Mouse (Mus musculus) adipocyte (in vitro differentiated cells): ENCODE measurements around the gene Smarca2.

ENCODE experiments used
- DNase-seq: peaks from one replicate; pipeline ENCODE4 v3.0.0-alpha.2; 2016; ENCODE audit warnings: low spot score

Gene Smarca2

DNA sequence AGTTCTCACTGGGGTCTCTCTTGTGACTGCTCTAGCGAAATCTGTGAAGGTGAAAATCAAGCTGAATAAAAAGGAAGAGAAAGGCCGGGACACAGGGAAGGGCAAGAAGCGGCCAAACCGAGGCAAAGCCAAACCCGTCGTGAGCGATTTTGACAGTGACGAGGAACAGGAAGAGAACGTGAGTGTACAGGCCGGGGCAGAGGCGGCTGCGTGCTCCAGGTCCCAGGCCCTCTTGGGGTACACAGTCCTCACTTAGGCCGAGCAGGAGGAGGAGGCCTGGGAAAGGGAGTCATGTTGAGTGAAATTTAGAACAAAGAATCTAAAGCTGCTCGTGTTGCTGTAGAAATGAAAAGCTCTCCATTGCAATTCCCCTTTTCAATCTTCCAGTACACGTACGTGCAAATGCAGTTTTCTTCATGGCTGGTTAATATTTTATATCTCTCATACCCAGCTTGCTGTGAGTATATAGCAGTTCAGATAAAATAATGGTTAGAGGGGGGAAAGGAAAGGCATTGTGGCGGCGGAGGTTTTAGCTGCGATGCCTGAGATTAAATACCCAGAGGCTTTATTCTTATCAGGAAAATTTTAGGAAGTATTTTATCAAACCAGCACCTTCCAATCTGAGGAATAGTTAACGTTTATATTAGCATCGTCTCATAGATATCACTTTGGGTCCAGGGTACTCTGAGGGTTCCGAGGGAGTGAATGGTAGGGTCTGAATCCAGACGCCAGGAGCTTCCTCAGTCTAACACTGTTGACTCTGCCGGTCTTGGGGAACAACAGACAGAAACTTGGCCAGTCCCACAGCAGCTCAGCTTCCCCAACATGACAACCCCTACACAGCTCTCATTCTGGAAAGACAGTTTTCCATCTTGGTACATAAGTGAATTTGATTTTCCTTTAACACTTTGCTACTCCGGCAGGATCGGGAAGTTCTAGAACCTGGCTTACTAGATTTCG, 171.5 kb downstream of the Smarca2 start:
- DNase-seq: no peak

DNA sequence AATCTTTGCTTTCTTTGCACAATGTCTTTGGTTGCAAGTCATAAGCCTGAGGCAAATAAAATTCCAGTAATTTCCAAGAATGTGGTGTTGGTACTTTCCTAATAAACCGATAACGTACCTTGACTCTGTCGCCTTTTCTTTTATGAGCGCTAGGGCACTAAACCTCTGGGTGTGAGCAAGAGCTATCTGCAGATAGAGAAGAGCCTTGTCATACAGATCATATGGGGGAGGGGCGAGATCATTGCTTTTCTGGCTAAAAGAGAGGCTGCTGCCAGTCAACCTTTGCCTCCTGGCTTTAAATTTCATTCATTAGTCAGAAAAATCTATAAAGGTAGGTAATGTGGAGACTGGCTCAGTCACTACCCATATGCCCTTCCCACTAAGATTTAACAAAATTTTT, 173.3 kb downstream of the Smarca2 start:
- DNase-seq: no peak

DNA sequence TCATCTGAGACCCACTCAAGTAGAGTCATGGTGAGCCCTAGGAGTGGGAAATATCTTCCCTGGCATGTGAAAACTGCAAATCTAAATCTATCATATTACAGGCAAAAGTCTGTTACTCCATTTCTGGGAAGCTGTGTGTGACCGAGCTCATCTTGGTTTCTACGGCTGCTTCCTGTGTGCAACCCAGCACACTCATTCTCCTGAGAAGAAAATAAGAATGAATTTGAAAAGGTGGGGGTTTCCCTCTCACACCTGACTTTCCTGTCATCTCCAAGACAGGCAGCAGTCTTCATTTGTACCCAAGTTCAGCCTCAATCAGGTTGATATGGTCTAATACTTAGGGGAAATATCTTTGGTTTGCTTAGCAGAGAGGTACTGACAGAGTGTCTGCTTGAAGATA, 176.4 kb downstream of the Smarca2 start:
- DNase-seq: no peak

DNA sequence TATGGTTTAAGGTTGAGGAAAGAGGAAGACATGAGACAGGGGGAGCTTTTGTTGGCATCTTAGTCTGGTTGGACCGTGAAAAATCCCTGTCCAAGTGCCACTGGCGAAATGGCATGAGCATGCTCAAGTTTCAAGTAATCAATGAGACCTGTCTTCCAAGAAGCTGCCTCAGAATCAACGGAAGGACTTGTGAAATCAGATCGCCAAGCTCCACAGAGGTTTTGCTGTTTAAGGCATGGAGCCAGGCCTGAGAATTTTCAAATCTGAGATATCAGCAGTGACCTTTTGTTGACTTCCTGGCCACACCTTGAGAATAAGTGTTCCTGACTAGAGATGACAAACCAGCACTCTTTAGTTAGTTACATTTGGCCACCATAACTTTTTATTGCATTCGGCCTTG, 183.6 kb downstream of the Smarca2 start:
- DNase-seq: peak; percentile 69

DNA sequence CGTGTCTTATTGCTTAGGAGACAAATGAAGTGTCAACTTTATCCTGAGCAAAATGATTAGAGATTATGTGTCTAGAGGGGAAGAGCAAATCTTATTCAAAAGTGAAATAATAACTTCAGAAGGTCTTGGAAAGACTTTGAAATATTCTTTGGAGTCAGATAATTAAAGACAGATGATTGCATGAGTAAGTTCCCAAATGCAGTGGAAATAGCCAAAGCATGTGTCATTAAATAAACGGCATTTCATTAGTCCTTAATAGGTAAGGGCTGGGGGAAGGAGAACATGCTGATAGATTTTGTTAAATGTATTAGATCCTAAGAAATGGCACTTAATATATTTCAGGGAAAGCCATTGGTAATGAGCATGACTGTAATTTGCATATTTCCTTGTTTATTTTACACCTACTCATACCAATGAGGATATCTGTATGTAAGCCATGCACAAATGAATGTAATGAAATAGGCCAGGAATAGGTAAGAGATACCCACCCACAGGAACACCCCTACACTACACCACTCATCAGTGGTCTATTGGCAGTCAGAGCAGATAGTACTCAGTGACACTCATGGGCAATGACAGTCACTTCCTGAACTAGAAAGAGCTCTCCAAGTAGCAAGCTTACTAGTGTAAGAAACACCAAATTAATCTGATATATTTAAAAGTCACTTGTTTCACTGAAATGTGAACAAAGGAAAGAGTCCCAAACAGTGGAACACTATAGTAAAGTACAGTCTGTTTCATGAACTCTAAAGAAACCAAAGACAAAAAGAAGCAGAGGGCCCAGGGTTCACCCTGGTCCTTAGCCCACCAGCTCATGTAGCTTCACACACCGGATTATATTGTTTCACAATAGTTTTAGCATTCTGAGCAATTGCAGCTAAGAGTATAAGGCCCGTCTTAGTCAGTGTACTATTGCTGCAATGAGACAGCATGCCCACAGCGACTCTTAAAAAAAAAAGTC, 185.8 kb downstream of the Smarca2 start:
- DNase-seq: no peak

DNA sequence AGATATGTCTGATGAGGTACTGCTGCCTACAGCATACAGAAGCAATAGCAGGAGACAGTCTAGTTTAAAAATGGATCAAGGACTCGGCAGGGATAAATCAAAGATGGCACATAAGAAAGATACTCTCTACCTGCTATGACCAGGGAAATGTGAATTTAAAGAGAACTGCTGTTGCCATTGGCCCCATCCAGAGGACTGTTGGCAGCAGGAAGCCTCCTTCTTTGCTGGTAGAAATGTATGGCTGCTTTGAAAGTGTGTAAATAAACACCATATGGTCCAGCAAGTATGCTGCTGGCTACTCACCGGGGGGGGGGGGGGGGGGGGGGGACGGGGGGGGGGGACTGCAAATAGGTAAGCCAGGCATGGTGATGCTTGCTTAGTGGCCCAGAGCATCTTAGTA, 189.5 kb downstream of the Smarca2 start:
- no peak for DNase-seq

DNA sequence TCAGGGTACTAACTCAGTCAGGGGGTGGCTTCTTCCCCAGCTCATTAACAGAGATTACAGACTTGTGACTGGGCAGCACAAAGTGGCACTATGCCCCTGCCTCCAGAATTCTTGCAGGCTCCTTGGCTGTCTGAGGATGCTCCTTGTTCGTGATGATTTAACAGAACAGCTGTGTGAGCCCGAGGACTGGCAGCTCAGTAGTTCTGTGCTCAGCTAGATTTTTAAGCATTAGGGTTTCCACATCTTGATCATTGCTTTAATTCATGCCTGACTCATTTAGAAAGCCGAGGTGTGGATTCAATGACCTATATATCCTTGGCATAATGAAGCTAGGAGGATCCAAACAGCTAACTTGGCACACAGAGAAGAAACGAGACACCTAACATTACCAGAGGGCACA, 191.2 kb downstream of the Smarca2 start:
- DNase-seq: no peak

DNA sequence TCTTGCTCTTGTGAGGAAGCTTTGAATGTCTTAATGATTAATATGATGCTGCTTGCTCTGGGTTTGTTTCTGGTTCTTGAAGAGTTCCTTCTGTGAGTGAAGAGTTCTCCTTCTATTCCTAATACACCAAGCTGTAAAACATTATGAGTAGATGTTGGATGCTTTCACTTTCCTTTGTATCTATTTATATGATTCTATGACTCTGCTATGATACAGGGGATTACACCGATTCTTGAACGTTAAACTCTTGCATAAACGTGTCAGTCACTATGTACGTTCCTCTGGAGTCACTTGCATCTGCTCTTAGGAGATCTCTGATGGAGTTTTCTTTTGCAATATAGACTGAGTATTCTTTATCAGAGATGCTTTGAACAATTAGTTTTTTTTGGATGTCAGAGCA, 199.6 kb downstream of the Smarca2 start:
- DNase-seq: no peak

DNA sequence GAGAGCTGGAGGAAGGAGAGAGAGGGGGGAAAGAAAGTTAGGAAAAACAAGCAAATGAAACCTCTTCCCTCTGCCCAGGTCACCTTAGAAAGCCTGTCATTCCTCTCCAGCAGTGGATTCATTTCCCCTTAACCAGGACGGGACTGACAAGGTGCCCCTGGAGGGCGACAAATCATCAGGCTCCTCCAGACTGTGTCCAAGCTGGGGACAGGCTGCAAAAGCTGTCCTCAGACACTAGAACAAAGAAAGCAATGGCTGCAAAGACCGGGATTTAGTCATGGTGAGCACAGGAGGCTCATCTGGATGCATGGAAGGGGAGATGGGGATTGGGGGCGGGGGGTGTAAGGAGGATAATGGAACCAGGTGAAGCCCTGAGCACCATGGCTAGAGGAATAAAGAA, 209.8 kb downstream of the Smarca2 start:
- no peak for DNase-seq

DNA sequence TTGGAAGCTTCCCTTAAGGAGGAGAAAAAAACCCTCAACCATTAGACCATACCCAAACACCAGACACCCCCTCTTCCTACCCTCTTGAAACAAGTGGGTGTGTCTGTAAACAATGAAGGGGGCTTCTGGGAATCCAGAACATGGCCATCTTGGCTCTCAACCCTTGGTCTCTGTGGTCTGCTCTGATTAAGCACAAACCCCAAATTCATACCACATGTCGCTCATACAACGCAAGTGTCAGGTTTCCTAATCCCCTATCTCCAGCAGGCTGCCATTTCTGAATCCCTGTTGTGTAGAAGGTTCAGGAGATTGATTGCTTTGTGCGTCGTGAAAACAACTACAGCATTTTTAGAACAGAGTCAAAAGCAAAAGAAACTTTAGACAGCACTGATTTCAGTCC, 213.1 kb downstream of the Smarca2 start:
- DNase-seq: no peak
